Mouse (Mus musculus) T-helper 17 cell (primary cell): ENCODE results near the gene Ccdc106.

Experiments used
- in situ Hi-C, 2 experiments: fragments of 300-600 bp; cut with MboI, MseI; formaldehyde crosslinking; loops; 1 replicate in 1 of 2; 2 replicates in 1 of 2; pipeline ENCODE4 v1.15.1; 2025; ENCODE audit warnings: high pct_unique_total_duplicates in 2 of 2

Ccdc106 gene

DNA sequence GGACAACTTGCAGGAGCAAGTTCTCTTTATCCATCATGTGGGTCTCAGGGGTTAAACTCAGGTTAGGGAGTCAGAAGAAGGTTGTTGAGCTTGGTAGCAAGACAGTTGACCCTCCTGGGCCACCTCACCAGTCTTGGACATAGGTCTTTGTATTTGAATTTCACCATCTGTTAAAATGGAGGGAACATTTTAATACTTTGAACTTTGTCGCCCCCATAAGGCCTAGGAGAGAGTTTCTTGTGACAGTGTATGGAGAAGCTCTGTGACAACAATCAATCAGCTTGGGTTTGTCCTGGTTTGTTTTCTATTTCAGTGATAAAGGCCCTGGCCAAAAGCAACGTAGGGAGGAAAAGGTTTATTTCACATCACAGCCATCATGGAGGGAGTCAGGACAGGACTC is 27.0 kb downstream of the Ccdc106 start:
- in situ Hi-C loops: no loop called here

DNA sequence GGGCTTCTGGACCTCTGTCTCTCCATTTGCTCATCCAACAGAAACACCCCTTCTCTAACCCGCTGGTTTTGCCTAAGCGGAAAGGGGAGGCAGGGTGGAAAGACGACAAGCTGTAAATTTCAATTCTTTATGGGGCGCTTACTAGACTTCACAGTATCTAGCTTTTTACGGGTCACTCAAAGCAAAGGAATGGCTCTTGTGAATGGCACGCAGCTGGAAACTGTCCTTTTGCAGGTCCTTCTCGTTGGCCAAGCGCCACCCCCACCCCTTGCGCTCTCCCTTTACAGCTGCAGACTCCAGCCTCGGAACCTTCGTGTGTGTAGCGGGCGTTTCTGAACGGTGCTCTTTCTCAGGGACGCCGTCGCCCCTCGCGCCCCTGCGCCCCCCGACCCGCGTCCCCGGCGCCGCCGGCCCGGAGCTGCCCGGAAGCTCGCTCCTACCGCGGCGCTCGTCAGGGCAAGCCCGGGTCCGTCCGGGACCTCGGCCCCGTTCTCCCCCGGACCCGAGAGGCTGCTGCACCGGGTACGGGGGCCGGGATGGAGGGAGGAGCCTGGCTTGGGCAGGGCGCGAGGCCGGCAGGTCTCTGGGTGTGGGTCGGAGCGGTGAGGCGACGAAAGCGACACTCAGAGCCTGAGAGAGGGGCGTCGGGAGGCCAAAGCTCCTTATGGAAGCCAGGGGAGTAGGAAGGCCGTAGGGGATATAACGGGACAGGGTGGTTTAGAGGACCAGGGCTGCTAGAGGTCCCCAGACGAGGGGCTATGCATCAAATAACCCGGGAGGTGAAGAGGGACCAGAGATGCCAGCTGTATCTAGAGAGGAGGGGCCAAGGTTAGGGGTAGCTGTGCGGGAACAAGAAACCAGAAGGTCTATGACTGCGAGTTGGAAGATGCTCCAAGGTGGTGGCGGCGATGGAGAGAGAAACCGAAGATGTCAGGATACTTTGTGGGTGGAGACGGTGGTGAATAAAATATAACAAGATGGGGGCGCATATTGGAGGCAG is 31.1 kb downstream of the Ccdc106 start, which contains the start of gene Zfp580:
Gene Zfp580 (plus strand): TSS at position 346 of the 1,000 bp plus-strand sequence.
- in situ Hi-C loops: loop anchor here (5.0 to 25.0 kb wide), 4 partner anchors 109 to 1389 kb away; partner anchors contain the start of genes Leng1 (in 1 of the 2), Zfp444 (in 1 of the 2), Zfp667 (in 1 of the 2) and Zfp787 (in 1 of the 2)

DNA sequence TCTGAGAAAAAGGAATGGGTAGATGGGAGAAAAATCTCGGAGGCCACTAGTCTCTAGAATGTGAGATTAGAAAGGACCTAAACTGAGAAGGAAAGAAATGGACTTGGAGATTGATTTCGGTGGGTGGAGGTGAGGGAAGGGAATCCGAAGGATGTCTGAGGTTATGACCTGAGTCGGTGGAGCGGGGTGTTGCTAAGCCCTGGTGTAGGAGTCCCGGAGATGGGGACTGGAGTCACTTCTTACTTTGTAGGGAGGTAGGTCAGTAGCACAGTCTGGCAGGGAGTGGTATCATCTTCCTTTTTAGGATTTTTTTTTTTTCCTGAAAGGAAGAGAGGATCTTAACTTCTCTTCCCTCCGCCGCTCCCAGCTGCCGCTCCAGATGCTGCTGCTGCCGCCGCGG is 32.1 kb downstream of the Ccdc106 start:
- in situ Hi-C loops: loop anchor here (5.0 to 25.0 kb wide), 4 partner anchors 110 to 1390 kb away; partner anchors contain the start of genes Leng1 (in 1 of the 2), Zfp444 (in 1 of the 2), Zfp667 (in 1 of the 2) and Zfp787 (in 1 of the 2)

- in situ Hi-C loops: loop anchor here (5.0 to 25.0 kb wide), 4 partner anchors 111 to 1391 kb away; partner anchors contain the start of genes Leng1 (in 1 of the 2), Zfp444 (in 1 of the 2), Zfp667 (in 1 of the 2) and Zfp787 (in 1 of the 2)
These were observed 32.6 kb downstream of the Ccdc106 start for GRCm38 (mm10) chr7:5052931-5053343.

DNA sequence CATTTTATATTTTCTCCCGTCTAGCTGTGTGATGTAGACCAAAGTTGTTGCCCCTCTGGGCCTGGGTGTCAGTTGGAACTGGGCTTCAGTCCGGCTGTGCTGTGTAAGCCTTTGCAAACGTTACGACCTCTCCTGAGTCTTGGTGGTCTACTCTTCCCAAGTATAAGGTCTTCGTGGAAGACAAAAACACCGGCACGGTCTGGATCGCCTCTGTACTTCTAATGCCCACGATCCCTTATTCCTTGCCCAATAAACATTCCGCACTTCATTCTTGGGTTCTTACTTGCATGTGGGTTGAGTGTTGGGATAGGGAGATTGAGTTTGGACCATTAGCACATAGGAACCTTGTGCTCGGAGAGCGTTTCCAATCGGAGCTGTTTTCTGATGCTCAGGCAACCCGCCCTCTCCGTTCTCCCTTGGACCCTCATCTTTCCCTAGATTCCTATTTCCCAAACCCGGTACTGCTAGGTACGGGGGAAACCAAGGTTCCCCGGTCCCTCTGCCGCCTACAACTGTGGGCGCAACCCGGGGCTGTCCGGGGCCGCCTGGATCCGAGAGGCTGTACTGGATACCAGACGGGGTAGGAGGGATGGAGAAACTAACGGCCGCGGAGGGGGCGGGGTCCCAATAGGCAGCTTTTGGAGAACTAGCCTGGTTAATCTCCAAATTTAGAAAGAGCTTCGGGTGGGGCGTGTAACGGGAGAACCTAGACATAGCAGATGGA is 33.3 kb downstream of the Ccdc106 start:
- in situ Hi-C loops: loop anchor here (5.0 to 25.0 kb wide), 4 partner anchors 111 to 1391 kb away; partner anchors contain the start of genes Leng1 (in 1 of the 2), Zfp444 (in 1 of the 2), Zfp667 (in 1 of the 2) and Zfp787 (in 1 of the 2)

- in situ Hi-C loops: loop anchor here (10.0 to 25.0 kb wide), 3 partner anchors 1106 to 1394 kb away; partner anchors contain the start of genes Leng1 (in 1 of the 2), Zfp444 (in 1 of the 2), Zfp667 (in 1 of the 2) and Zfp787 (in 1 of the 2)
These were observed 36.4 kb downstream of the Ccdc106 start for GRCm38 (mm10) chr7:5056651-5057263.

DNA sequence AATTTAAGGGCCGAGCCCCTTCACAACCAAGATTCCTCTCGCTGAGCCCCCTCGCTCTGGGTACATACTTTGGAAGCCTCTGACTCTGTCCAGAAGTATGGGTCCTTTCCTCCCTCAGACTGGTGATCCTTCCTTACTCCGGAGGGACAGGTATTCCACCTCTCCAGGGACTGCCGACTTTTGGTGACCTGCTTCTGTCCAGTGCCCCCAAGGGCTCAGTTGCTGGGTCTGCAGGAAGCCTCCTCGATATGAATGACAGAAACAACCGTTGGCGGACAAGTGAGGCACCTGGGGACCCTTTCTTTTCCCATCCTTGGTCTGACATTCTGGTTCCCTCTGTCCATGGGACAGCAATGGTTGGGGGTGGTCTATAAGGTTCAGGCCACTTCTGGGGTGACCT is 37.0 kb downstream of the Ccdc106 start:
- in situ Hi-C loops: loop anchor here (10.0 to 25.0 kb wide), 3 partner anchors 1105 to 1395 kb away; partner anchors contain the start of genes Leng1 (in 1 of the 2), Zfp444 (in 1 of the 2), Zfp667 (in 1 of the 2) and Zfp787 (in 1 of the 2)

DNA sequence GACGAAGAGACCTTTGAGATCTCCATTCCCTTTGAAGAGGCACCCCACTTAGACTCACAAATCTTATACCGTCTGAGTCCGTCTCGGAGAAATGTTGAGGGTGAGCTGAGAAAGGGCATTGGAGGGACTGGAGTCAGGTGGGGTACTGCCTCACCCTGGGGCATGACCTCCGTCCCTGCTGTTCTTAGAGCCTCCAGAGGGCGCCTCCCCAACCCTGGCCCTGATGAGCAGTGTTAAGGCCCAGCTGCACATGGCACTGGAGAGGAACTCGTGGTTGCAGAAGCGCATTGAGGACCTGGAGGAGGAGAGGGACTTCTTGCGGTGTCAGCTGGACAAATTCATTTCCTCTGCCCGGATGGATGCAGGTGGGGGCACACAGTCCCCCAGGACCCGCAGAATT is 37.5 kb downstream of the Ccdc106 start:
- in situ Hi-C loops: loop anchor here (10.0 to 25.0 kb wide), 3 partner anchors 1104 to 1396 kb away; partner anchors contain the start of genes Leng1 (in 1 of the 2), Zfp444 (in 1 of the 2), Zfp667 (in 1 of the 2) and Zfp787 (in 1 of the 2)

DNA sequence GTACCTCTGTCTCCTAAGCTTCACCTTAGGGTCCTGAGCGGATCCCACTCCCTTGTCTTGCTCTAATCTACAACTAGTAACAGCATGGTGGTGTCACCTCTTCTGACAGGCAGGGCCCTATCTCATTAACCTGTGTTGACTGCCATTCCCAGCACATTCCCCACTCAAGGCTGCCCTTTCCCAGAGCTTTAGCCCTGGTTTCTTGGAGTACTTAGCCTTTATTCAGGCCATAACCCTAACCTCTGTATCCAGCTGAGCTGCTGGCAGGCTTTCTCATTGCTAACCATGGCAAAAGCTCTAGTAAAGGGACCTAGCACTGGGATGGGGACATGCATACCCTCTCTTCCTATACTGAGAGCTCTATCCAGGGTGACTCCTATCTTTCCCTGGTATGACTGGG is 38.3 kb downstream of the Ccdc106 start:
- in situ Hi-C loops: loop anchor here (10.0 to 25.0 kb wide), 3 partner anchors 1104 to 1396 kb away; partner anchors contain the start of genes Leng1 (in 1 of the 2), Zfp444 (in 1 of the 2), Zfp667 (in 1 of the 2) and Zfp787 (in 1 of the 2)

DNA sequence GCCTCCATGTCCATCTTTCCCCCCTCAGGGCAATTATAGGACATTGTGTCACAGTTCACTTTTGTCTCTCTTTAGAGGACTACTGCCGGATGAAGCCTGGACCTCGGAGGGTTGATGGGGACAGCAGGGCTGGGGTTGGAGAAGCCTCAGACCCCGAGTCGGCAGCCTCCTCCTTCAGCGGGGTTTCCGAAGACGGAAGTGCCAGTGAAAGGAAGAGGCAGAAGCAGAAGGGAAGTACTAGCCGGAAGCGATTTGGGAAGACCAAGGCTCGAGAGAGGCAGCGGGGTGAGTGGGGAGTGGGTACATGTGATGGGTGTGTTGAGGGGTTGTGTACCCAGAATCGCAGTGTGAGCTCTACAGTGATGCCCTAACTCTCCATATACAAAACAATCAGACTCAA is 39.1 kb downstream of the Ccdc106 start:
- in situ Hi-C loops: loop anchor here (10.0 to 25.0 kb wide), 3 partner anchors 1103 to 1397 kb away; partner anchors contain the start of genes Leng1 (in 1 of the 2), Zfp444 (in 1 of the 2), Zfp667 (in 1 of the 2) and Zfp787 (in 1 of the 2)

- in situ Hi-C loops: loop anchor here (5.0 to 25.0 kb wide), 4 partner anchors 395 to 1398 kb away; partner anchors contain the start of genes Leng1 (in 1 of the 2), Ppp6r1 (in 1 of the 2), Zfp444 (in 1 of the 2) and Zfp787 (in 1 of the 2)
These were observed 39.9 kb downstream of the Ccdc106 start for GRCm38 (mm10) chr7:5060239-5060731.

DNA sequence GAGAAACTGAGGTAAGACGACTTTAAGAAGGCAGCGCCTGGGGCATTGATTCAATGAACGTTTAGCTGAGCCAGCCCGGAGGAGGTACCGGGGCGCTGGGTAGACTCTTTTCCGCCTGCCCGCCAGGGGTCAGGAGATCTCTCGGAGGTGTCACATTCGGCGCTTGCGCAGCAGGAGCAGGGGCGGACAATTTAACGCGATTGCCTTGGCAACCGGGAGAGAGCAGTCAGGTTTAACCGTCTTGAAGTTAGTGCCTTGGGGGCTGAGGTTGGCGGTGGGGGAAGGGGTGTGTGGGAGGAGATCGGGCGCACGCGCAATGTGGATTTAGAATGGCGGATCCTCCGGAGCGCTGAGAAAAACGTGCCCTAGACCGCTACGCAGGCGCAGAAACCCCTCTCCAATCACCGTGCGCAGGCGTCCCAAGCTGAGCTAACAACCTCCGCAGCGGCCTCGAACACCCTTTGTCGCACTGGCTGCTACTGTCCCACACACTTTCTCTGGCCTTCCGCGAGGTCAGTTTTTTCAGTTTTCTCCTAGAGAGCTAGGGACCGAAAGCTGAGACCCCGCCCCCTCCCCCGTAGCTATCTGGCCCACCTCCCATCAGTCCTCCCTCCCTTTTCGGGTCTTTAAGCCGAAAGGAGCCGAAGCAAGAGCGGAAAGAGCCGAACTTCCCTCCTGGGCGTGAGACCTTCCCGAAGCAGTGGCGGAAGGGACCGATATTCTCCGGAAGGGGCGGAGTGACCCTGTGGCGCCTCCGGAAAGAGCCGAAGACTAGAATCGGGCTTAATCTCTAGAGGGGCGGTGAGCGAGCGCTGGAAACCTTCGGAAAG is 40.8 kb downstream of the Ccdc106 start:
- in situ Hi-C loops: loop anchor here (5.0 to 25.0 kb wide), 4 partner anchors 396 to 1399 kb away; partner anchors contain the start of genes Leng1 (in 1 of the 2), Ppp6r1 (in 1 of the 2), Zfp444 (in 1 of the 2) and Zfp787 (in 1 of the 2)

- in situ Hi-C loops: loop anchor here (5.0 to 25.0 kb wide), 4 partner anchors 397 to 1400 kb away; partner anchors contain the start of genes Leng1 (in 1 of the 2), Ppp6r1 (in 1 of the 2), Zfp444 (in 1 of the 2) and Zfp787 (in 1 of the 2)
These were observed 41.5 kb downstream of the Ccdc106 start, which contains the start of gene U2af2 for GRCm38 (mm10) chr7:5061774-5062359. Gene U2af2 (plus strand): TSS chr7:5062143.

DNA sequence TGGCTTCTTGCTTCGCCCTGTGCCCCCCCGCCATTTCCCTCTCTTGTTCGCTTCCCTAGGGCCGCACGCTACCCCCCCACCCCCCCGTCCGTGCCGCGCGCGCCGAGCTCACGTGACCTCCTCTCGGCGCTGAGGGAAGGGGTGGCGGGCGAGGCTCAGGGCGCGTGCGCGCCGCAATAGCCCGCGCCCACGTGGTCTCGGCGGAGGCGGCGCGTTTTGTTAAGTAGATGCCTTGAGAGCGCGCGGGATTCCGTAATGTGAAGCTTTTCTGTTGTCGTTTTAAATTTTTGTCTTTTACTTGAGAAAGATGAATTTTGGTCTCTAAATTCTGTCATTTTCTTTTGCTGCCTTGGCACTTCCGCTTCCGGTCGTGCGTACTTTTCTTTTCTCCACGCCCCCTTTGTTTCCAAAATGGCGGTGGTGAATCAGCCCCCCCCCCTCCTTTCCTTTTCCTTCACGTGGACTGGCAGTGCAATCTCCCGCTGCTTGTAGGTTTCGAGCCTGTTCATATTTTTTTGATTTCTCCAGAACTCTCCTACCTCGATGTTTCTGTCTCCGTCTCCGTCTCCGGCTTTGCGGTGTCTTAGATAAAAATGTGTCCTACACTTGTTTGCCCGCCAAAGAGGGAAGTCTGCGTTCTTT is 42.1 kb downstream of the Ccdc106 start:
- in situ Hi-C loops: loop anchor here (5.0 to 25.0 kb wide), 4 partner anchors 398 to 1400 kb away; partner anchors contain the start of genes Leng1 (in 1 of the 2), Ppp6r1 (in 1 of the 2), Zfp444 (in 1 of the 2) and Zfp787 (in 1 of the 2)

DNA sequence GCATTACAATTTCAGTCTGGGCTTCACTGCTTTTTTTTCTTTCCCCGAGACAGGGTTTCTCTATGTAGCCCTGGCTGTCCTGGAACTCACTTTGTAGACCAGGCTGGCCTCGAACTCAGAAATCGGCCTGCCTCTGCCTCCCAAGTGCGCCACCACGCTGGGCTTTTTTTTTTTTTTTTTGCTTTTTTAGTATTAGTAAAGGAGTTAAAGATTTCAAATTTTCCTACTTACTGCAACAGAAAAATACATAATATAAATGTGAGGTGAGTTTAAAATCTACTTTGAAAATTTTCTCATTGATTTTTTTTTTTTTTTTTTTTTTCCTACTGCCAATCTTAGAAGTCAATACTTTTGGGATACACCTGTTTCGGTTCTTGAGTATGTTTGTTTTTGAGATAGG is 44.5 kb downstream of the Ccdc106 start:
- in situ Hi-C loops: loop anchor here (5.0 to 25.0 kb wide), 4 partner anchors 400 to 1403 kb away; partner anchors contain the start of genes Leng1 (in 1 of the 2), Ppp6r1 (in 1 of the 2), Zfp444 (in 1 of the 2) and Zfp787 (in 1 of the 2)

- in situ Hi-C loops: loop anchor here in 1 of 2 experiments (10.0 to 25.0 kb wide), 3 partner anchors 929 to 1411 kb away; partner anchors contain the start of genes Leng1, Zfp444 and Zfp787
These were observed 53.2 kb downstream of the Ccdc106 start for GRCm38 (mm10) chr7:5073586-5073985.

DNA sequence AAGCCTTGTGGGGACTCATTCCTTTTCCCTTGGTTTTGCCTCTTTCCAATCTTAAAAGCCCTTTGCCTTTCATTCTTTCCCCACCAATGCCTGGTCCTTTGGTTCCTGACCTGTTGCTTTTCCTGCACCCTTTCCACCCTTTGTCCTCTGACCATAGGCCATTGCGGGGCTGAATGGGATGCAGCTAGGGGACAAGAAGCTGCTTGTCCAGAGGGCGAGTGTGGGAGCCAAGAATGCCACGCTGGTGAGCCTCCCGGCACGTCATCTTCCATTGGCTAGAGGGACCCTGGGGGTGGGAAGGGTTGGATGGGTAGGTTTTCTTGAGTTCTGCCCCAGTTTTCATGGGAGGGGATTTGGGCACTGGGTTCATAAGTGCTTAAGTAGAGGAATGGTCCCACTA is 54.6 kb downstream of the Ccdc106 start:
- in situ Hi-C loops: loop anchor here (10.0 to 25.0 kb wide), 5 partner anchors 930 to 1413 kb away; partner anchors contain the start of genes Zfp444 (in 2 of the 2), Zfp787 (in 2 of the 2), Leng1 (in 1 of the 2) and Leng8 (in 1 of the 2)
